Mouse (Mus musculus) hindbrain, embryonic 15.5 days (tissue): ENCODE data around the gene Banf2. TPM values are rescaled to one million over a fixed set of nuclear protein-coding genes. Genes with fewer than 3 reads are reported as not detected.
A peak's percentile ranks its signal among the peaks of the same experiment; 100 is the strongest.

Experiments
- ATAC-seq: fragments of 200-750 bp; cut with Nextera tagmentation; 2 replicates; pipeline ENCODE4 v1.8.0; 2017; ENCODE audit warnings: low read depth, moderate number of reproducible peaks, moderate TSS enrichment; ENCODE audit not compliant: low FRiP score
- H3K27ac ChIP-seq: fragments of 300-500 bp; sonication (generic); replicated peaks from 2 replicates; pipeline ENCODE4 v1.5.1; 2015; ENCODE audit warnings: mild to moderate bottlenecking, inconsistent platforms
- H3K27me3 ChIP-seq: fragments of 300-500 bp; sonication (generic); 2 replicates; pipeline ENCODE4 v1.6.1; 2015; ENCODE audit warnings: control low read depth, inconsistent platforms
- H3K36me3 ChIP-seq: fragments of 300-500 bp; sonication (generic); 2 replicates; pipeline ENCODE4 v1.6.1; 2015; ENCODE audit warnings: control low read depth, inconsistent platforms
- H3K4me1 ChIP-seq: fragments of 300-500 bp; sonication (generic); replicated peaks from 2 replicates; pipeline ENCODE4 v1.6.1; 2015; ENCODE audit warnings: control low read depth, inconsistent platforms
- H3K4me2 ChIP-seq: fragments of 300-500 bp; sonication (generic); 2 replicates; pipeline ENCODE4 v1.6.1; 2015; ENCODE audit warnings: moderate library complexity, mild to moderate bottlenecking, inconsistent platforms
- H3K4me3 ChIP-seq: fragments of 300-500 bp; sonication (generic); 2 replicates; pipeline ENCODE4 v1.5.1; 2015; ENCODE audit warnings: mild to moderate bottlenecking, inconsistent platforms
- H3K9ac ChIP-seq: fragments of 300-500 bp; sonication (generic); 2 replicates; pipeline ENCODE4 v1.6.1; 2015; ENCODE audit warnings: inconsistent platforms
- H3K9me3 ChIP-seq: fragments of 300-500 bp; sonication (generic); 2 replicates; pipeline ENCODE4 v1.6.1; 2016; ENCODE audit warnings: control low read depth, inconsistent platforms
- WGBS: fragments of 180-500 bp; shearing (Covaris S2); methylation state at CpG from one replicate; pipeline ENCODE4 v1.1.7; 2015; 5-methylcytosine and 5-hydroxymethylcytosine counted together
- polyA plus RNA-seq: library from polyadenylated mRNA; unstranded; fragments of >200 nt; fragmentation: Nextera tagmentation; extraction: Ambion mirVana; gene quantifications from 2 replicates; pipeline ENCODE4 v1.2.1, GENCODE M21; 2015

Banf2 gene
- polyA plus RNA-seq, 1 experiment from 2014 or later, result not detected

DNA sequence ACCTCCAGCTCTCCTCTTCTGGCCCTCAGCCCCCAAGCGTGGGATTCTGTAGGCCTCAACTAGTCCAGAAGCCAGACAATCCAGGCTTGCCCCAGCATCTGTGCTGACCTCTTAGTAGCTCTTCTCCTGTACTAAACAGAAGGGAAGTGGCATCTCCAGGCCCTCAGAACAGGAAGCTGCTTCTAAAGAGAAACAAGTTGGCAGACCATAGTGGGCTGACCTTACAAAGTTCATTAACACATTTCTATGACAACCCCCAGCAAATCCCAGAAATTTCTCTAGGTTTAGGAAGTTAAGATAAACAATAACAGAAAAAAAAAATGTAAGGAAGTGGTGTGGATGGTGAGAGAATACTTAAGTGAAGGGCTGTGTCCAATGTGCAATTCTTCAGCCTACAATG is 23.8 kb upstream of the Banf2 start:
- H3K9ac ChIP-seq, result no peak overlapping the region
- no peak overlapping the region for H3K27ac ChIP-seq
- H3K36me3 ChIP-seq, result no peaks in the 10 kb centered on the region
- no peaks in the 10 kb centered on the region for H3K27me3 ChIP-seq
- H3K4me1 ChIP-seq, result peaks cover 24% of the 10 kb centered on the region
- H3K9me3 ChIP-seq, result no peaks in the 10 kb centered on the region
- peak overlapping the region; percentile 71 for H3K4me2 ChIP-seq
- WGBS, result 86% methylated on average over 1 of the region's 1 CpGs
- no peak overlapping the region for H3K4me3 ChIP-seq
- ATAC-seq, result no peak

DNA sequence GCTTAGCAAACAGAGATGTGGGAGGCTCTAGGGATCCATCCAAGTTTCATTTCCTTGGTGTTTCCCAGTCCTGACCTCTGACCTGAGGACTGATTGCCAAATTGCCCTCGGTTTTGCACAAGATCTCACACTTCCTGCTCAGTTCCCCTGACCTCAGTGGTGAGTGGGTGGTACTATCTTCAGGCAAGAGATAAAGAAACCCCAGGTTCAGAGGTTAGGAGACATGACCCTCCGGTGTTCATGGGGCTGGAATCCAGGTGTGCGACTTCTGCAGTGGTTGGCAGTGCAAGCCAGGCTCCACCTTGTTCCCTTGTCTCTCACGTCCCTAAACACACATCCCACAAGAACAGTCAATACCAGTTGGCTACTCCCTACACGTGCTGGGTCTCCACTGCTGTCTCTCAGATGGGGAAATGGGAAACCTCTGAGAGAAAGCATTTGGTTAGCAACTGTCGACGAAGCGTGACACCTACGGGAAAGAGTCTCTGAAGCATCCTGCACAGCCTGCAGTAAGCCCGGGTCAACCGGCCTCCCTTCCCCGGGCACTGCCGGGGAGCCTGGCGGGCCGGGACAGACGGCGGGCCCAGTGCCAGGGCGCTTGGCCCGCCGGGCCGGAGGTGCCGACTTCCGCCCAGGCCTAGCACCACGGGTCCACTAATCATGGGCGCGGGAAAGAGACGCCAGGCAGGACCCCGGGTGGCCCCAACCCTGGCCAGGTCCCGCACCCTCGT is 23.1 kb upstream of the Banf2 start:
- peak overlapping the region; percentile 88; the same call in 1 of the 2 replicates for H3K27ac ChIP-seq
- no peaks in the 10 kb centered on the region for H3K9me3 ChIP-seq
- peak overlapping the region; percentile 90 for H3K4me3 ChIP-seq
- WGBS, result 6% methylated on average over 28 of the region's 30 CpGs
- H3K4me1 ChIP-seq, result peaks cover 23% of the 10 kb centered on the region
- no peaks in the 10 kb centered on the region for H3K36me3 ChIP-seq
- peak; percentile 5; the same call in 1 of the 2 replicates for ATAC-seq
- H3K27me3 ChIP-seq, result no peaks in the 10 kb centered on the region
- H3K4me2 ChIP-seq, result peak overlapping the region; percentile 71
- peak overlapping the region; percentile 71 for H3K9ac ChIP-seq

DNA sequence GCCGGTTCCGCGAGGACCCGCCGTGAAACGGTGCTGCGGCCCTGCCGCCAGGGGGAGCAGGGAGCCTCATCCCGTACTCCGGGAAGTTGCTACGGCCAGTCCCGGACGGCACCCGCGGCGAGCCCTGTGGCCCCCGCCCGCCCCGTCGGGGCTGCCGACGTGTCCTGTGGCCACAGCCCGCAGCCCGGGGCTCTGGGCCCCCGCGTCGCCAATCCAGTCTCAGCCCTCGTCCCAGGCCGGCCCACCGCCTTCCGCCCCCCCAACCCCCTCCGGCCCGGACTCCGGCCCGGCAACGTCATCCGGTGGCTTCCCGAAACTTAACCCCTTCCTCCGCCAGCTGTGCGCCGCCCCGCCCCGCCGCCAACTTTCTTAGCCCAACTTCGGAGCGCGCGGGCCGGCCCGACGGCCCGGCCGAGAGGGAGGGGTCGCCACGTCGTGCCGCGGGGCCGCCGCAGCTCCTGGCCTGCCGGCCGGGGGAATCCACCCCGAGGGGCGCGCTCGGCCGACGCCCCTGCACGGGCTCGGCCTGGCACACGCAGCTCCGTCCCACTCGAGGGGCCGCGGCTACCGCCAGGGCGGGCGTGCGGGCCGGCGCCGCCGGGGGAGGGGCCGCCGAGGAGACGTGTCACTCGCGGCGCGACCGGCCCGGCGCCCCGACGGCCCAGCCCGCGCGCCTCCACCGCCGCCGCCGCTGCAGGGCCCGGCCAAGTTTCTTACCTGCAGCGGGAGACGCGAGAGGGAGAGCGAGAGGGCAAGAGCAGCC is 22.4 kb upstream of the Banf2 start:
- H3K4me3 ChIP-seq, result peak overlapping the region; percentile 90
- no peaks in the 10 kb centered on the region for H3K36me3 ChIP-seq
- H3K4me1 ChIP-seq, result peaks cover 23% of the 10 kb centered on the region
- peak overlapping the region; percentile 71 for H3K9ac ChIP-seq
- no peaks in the 10 kb centered on the region for H3K27me3 ChIP-seq
- WGBS, result under 1% methylated on average over 74 of the region's 107 CpGs
- H3K4me2 ChIP-seq, result peak overlapping the region; percentile 71
- peak overlapping the region; percentile 88 for H3K27ac ChIP-seq
- no peaks in the 10 kb centered on the region for H3K9me3 ChIP-seq
- peak; percentile 7; the same call in 1 of the 2 replicates for ATAC-seq

DNA sequence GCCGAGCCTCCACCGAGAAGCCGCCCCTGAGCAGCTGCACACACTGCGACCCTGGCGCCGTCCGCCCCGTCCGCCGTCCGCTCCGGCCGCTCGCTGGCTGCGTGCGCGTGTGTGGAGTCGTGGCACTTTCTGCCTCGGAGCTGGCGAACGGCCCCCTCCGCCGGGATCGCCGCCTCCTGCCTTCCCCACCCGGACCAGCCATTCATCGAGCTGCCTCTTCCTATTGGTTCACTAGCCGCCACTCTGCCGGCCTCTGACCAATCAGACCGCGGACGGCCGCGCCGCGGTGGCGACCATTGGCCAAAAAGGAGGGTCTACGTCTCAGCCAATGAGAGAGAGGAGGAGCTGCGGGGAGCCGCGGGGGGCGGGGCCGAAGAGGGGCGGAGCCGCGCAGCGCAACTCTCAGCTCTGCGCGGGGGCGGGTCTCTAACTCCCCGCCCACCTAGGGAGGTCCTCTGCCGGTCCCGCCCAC is 21.7 kb upstream of the Banf2 start, which contains the start of gene Rrbp1:
Gene Rrbp1, minus strand, starts transcription at position 184 of the 472 bp plus-strand sequence.
- WGBS, result 1% methylated on average over 51 of the region's 53 CpGs

DNA sequence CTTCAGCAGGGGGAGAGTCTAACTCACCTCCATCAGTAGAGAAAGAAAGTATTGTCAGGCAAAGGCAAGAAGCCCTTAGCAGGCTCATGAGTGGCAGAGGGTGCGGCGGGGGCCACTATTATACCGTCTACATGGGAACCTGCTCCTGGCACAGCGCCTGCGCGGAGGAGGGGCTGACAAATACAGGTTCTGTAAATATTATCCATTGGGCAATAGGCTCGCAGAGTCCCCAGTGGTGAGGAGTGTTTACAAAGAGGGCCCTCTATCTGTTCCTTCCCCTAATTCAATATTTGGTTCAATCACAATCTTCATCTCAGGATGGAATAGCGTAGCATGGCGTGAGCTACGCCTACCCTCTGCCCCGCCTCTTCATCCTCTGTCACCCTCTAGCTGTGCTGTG is 18.8 kb upstream of the Banf2 start:
- no peak overlapping the region for H3K4me2 ChIP-seq
- H3K4me3 ChIP-seq, result no peak overlapping the region
- no peaks in the 10 kb centered on the region for H3K27me3 ChIP-seq
- no peaks in the 10 kb centered on the region for H3K36me3 ChIP-seq
- ATAC-seq, result no peak
- H3K9me3 ChIP-seq, result no peaks in the 10 kb centered on the region
- no peak overlapping the region for H3K9ac ChIP-seq
- H3K27ac ChIP-seq, result no peak overlapping the region
- peaks cover 15% of the 10 kb centered on the region for H3K4me1 ChIP-seq
- WGBS, result 77% methylated on average over 11 of the region's 11 CpGs

More for the DNA sequence above, 21.7 kb upstream of the Banf2 start, which contains the start of gene Rrbp1:
- peak within 1 kb of the TSS; percentile 71 for H3K4me2 ChIP-seq
- no peaks in the 10 kb centered on the region for H3K36me3 ChIP-seq
- peaks cover 23% of the 10 kb centered on the region for H3K4me1 ChIP-seq
- H3K9ac ChIP-seq, result peak within 1 kb of the TSS; percentile 71
- peak within 1 kb of the TSS; percentile 88 for H3K27ac ChIP-seq
- H3K4me3 ChIP-seq, result peak within 1 kb of the TSS; percentile 90
- H3K27me3 ChIP-seq, result no peaks in the 10 kb centered on the region
- ATAC-seq, result peak; percentile 99
- no peaks in the 10 kb centered on the region for H3K9me3 ChIP-seq

DNA sequence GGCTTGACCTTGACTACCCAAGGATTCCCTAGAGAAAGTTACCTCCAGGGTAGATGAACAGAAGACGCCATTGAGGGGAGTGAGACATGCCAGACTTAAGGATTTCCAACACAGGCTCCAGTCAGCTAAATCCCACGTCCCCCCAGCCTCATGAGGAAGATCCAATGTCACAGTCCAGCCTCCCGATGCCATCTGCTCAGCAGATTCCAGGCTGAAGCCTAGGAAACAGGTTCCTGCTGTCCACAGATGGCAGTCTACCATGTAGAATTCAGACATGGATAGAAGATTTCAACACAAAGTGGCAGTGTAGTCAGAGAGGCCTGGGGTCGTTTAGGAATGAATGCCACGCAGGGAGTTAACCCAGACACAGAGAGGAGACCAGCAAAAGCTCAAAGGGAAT is 18.4 kb upstream of the Banf2 start:
- no peaks in the 10 kb centered on the region for H3K36me3 ChIP-seq
- H3K9me3 ChIP-seq, result no peaks in the 10 kb centered on the region
- no peak overlapping the region for H3K27ac ChIP-seq
- H3K27me3 ChIP-seq, result no peaks in the 10 kb centered on the region
- no peak overlapping the region for H3K4me3 ChIP-seq
- no peak overlapping the region for H3K9ac ChIP-seq
- H3K4me1 ChIP-seq, result peaks cover 12% of the 10 kb centered on the region
- ATAC-seq, result no peak
- WGBS, result 26% methylated on average over 5 of the region's 5 CpGs
- H3K4me2 ChIP-seq, result no peak overlapping the region

DNA sequence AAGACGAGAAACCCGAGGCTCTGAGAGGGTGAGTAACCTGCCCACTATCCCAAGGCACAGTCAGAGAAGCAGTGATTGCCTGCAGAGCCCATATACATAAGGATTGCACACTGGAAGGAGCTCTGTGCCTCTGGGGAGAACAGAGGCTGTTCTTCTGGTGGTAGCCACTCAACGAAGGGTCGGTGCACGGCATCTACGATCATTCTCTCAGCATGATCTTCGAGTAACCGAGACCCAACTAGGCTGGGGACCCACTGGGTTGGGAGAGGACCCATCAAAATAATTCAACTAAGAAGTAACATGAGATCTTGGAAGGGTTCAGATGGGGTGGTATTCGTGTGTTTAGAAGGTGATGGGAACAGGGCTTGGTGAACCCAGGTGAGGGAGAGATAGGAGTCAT is 17.0 kb upstream of the Banf2 start:
- H3K4me3 ChIP-seq, result no peak overlapping the region
- no peak overlapping the region for H3K27ac ChIP-seq
- 0 out of 2 replicates have a peak, but pooled peaks cover 3% of the 10 kb centered on the region for H3K4me1 ChIP-seq
- H3K4me2 ChIP-seq, result no peak overlapping the region
- WGBS, result 89% methylated on average over 9 of the region's 9 CpGs
- H3K36me3 ChIP-seq, result no peaks in the 10 kb centered on the region
- no peaks in the 10 kb centered on the region for H3K27me3 ChIP-seq
- no peak overlapping the region for H3K9ac ChIP-seq
- no peak for ATAC-seq
- H3K9me3 ChIP-seq, result no peaks in the 10 kb centered on the region

DNA sequence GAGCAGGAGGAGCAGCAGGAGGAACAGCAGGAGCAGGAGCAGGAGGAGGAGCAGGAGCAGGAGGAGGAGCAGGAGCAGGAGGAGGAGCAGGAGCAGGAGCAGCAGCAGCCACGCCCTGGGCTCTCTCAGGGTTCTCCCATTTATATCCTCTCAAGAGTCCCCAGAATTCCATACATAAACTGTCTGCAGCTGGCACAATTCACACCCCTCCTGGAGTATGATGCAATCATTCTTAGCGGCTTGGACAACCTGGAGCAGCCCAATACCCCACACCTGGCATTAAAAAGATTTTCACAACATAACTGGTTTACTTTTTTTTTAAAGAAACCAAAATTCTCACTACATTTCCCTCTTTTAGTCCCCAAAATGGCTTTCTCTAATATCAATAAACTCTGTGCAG is 12.9 kb upstream of the Banf2 start:
- 80% methylated on average over 2 of the region's 2 CpGs for WGBS
- ATAC-seq, result no peak
- no peak overlapping the region for H3K4me3 ChIP-seq
- no peaks in the 10 kb centered on the region for H3K36me3 ChIP-seq
- no peak overlapping the region for H3K9ac ChIP-seq
- H3K27me3 ChIP-seq, result no peaks in the 10 kb centered on the region
- H3K4me1 ChIP-seq, result no peaks in the 10 kb centered on the region
- no peak overlapping the region for H3K4me2 ChIP-seq
- no peak overlapping the region for H3K27ac ChIP-seq
- H3K9me3 ChIP-seq, result no peaks in the 10 kb centered on the region

DNA sequence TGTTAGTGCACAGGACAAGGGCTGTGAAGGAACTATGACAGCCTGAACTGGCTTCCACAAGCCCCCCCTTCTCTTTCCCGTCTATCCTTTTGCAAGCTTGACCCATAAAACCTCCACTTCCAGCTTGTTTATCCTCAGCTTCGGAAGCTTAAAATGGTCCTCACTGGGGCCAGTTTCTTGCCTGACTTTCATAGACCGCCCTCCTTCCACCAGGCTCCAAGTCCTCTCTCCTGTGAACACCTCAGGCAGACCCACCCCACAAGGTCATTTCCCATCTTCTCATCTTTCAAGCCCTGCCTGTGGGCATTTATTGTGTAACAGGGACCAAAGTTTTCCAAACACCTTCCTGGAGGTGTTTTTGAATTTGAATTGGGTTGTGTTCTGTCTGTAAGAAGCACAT is 10.4 kb upstream of the Banf2 start:
- H3K36me3 ChIP-seq, result no peaks in the 10 kb centered on the region
- ATAC-seq, result no peak
- no peak overlapping the region for H3K9ac ChIP-seq
- no peaks in the 10 kb centered on the region for H3K9me3 ChIP-seq
- 81% methylated on average over 3 of the region's 3 CpGs for WGBS
- no peak overlapping the region for H3K4me3 ChIP-seq
- H3K4me2 ChIP-seq, result no peak overlapping the region
- H3K4me1 ChIP-seq, result no peaks in the 10 kb centered on the region
- no peak overlapping the region for H3K27ac ChIP-seq
- H3K27me3 ChIP-seq, result no peaks in the 10 kb centered on the region

DNA sequence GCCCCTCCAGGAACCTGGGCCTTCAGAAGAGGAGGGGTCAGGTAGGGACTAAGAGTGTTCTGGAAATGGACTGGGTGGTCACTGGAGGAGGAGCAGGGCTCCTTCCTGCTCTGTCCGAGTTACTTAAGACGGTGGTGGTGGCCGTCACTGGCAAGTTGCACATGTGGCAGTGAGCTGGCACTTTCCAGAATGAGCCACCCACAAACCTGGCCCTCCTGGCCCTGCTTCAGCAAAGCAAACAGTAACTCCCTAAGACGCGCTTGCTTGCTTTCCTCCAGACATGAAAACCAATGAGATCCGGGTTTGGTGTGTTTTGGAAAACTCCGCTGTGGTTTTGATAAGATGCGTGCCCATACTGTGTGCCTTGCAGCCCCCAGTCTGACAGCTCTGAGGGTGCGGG is 7.5 kb upstream of the Banf2 start:
- no peak overlapping the region for H3K9ac ChIP-seq
- 91% methylated on average over 9 of the region's 9 CpGs for WGBS
- H3K27me3 ChIP-seq, result no peaks in the 10 kb centered on the region
- H3K4me3 ChIP-seq, result no peak overlapping the region
- H3K9me3 ChIP-seq, result no peaks in the 10 kb centered on the region
- no peak overlapping the region for H3K4me2 ChIP-seq
- H3K27ac ChIP-seq, result no peak overlapping the region
- no peaks in the 10 kb centered on the region for H3K36me3 ChIP-seq
- no peaks in the 10 kb centered on the region for H3K4me1 ChIP-seq
- no peak for ATAC-seq

DNA sequence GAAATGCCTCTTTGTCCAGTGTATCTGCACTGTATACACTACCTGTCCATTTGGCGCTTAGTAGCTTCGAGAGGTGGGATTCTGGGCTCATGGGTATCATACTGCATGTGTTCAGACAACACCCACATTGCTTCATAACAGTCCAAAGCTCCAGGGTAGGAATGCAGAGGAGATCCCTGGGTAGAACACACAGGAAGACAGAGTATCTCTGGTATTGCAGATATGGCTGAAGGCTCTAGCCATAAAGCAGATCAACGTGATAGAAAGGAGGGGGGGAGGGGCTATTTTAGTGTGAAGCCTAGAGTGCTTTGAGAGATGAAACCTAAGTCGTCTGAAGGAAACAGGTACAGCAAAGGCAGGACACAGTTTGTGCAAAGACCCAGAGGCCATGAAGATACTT is 6.4 kb upstream of the Banf2 start:
- H3K4me3 ChIP-seq, result no peak overlapping the region
- H3K36me3 ChIP-seq, result no peaks in the 10 kb centered on the region
- H3K9ac ChIP-seq, result no peak overlapping the region
- no peaks in the 10 kb centered on the region for H3K4me1 ChIP-seq
- H3K27ac ChIP-seq, result no peak overlapping the region
- H3K27me3 ChIP-seq, result no peaks in the 10 kb centered on the region
- H3K9me3 ChIP-seq, result no peaks in the 10 kb centered on the region
- no peak overlapping the region for H3K4me2 ChIP-seq
- 81% methylated on average over 4 of the region's 4 CpGs for WGBS
- ATAC-seq, result no peak

DNA sequence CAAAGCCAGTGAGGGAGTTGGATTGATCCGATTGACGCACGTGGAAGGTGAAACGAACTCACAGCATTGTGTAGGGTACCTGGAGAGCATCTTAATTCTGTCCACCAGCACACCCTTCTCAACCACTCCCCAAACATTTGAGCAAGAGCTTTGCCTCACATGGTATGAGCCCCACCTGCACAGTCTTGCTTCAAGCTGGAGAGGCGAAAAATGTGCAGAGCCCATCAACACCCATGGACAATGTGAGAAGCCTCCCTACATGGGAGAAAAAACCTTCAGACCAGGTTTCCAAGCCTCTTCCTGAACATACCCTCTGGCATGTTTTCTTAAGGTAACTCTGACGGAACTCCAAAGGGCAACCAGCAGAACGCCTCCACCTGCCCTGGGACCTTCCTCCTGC is 2.1 kb upstream of the Banf2 start:
- Histone ChIP-seq H3K9me3 (no peaks in the 10 kb centered on the region), H3K9ac (no peak overlapping the region), H3K4me1 (no peaks in the 10 kb centered on the region), H3K36me3 (no peaks in the 10 kb centered on the region), H3K4me3 (no peak overlapping the region), H3K27ac (no peak overlapping the region), H3K27me3 (no peaks in the 10 kb centered on the region), H3K4me2 (no peak overlapping the region)
- no peak for ATAC-seq
- WGBS, result 90% methylated on average over 7 of the region's 7 CpGs
